Mouse (Mus musculus) gastrocnemius, postnatal 10 days (tissue): ENCODE measurements around the gene Itgam. TPM values are rescaled to one million over a fixed set of nuclear protein-coding genes. Genes with fewer than 3 reads are reported as not detected.
"Not testable (repeated sequence)": the region's sequence is repeated elsewhere in the genome, so short reads cannot be mapped to it uniquely, and the experiment has no call there.

Experiments
- DNase-seq: peaks from one replicate; pipeline ENCODE4 v3.0.0; 2021; ENCODE audit warnings: mixed read lengths
- total RNA-seq, 2 experiments: library from RNA; stranded (reverse); gene quantifications; 2 replicates each; pipeline ENCODE4 v1.2.3; 2021

The Itgam gene
- total RNA-seq, 2 experiments from 2014 or later, result 1.5 to 3.4 TPM

- DNase-seq, result no peak
These were observed 69.7 kb downstream of the Itgam start for GRCm38 (mm10) chr7:128132148-128132547.

- DNase-seq, result no peak
These were observed 71.2 kb downstream of the Itgam start for GRCm38 (mm10) chr7:128133596-128133995.

- DNase-seq, result no peak
These were observed 74.5 kb downstream of the Itgam start for GRCm38 (mm10) chr7:128136927-128137326.

DNA sequence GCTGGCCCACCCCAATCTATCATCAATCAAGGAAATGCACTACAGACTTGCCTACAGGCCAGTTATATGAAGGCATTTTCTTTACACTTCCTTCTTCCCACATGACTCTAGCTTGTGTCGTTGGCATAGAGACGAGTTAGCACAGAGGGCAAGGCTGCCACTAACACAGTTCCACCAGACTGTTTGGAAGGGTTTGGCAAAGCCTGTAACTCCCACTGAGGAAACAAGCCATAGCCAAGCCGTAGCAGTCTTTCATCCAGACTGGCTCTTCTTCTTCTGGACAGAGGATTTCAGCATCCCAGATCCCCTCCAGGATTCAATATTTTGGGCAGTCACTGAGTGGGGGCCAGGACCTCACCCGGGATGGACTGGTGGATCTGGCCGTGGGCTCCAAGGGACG is 77.2 kb downstream of the Itgam start:
- no peak for DNase-seq

- no peak for DNase-seq
These were observed 88.5 kb downstream of the Itgam start for GRCm38 (mm10) chr7:128150970-128151369.

GRCm38 (mm10) chr7:128154076-128154475 is 91.6 kb downstream of the Itgam start, which contains the start of gene Itgad:
Gene Itgad (plus strand): TSS chr7:128154376.
- no peak for DNase-seq

GRCm38 (mm10) chr7:128154924-128155323 is 92.5 kb downstream of the Itgam start:
- DNase-seq, result no peak

- DNase-seq, result not testable (repeated sequence)
These were observed 96.4 kb downstream of the Itgam start for GRCm38 (mm10) chr7:128158688-128159354.

GRCm38 (mm10) chr7:128164001-128164400 is 101.6 kb downstream of the Itgam start:
- no peak for DNase-seq

- DNase-seq, result no peak
These were observed 104.0 kb downstream of the Itgam start for GRCm38 (mm10) chr7:128166391-128166790.

Other genes starting within 250 kb of the Itgam start
- 10 to 100 TPM; 52.6 to 69.7 TPM for gene Stx4a, start 238.3 kb upstream of the Itgam start, total RNA-seq
- 1 to 10 TPM; 3.0 to 4.6 TPM for gene Stx1b, start 238.1 kb upstream of the Itgam start, total RNA-seq
- 10 to 100 TPM; 16.2 to 20.1 TPM for gene Zfp646, start 186.4 kb upstream of the Itgam start, total RNA-seq
- gene Zfp668, start 185.8 kb upstream of the Itgam start, total RNA-seq, result 1 to 10 TPM; 5.8 to 7.7 TPM
- 1 to 10 TPM in 1 of 2 experiments, under 1 TPM in 1; 0.96 to 1.2 TPM for gene Prss53, start 171.7 kb upstream of the Itgam start, total RNA-seq
- not detected for gene Gm21974, start 167.2 kb upstream of the Itgam start, total RNA-seq
- 10 to 100 TPM; 36.8 to 48.9 TPM for gene Vkorc1, start 167.0 kb upstream of the Itgam start, total RNA-seq
- 10 to 100 TPM; 84.9 to 89.6 TPM for gene Bckdk, start 158.6 kb upstream of the Itgam start, total RNA-seq
- 10 to 100 TPM; 12.9 to 16.7 TPM for gene Kat8, start 150.1 kb upstream of the Itgam start, total RNA-seq
- gene Prss8, start 132.5 kb upstream of the Itgam start, total RNA-seq, result not detected
- 1 to 10 TPM; 6.6 to 7.9 TPM for gene Prss36, start 115.9 kb upstream of the Itgam start, total RNA-seq
- gene Fus, start 95.2 kb upstream of the Itgam start, total RNA-seq, result 100 to 1,000 TPM; 199 to 239 TPM
- gene Pycard, start 68.8 kb upstream of the Itgam start, total RNA-seq, result 1 to 10 TPM; 3.3 to 4.9 TPM
- gene Trim72, start 58.7 kb upstream of the Itgam start, total RNA-seq, result 100 to 1,000 TPM; 238 to 256 TPM
- not detected for gene Gm49368, start within 50 bp of the Itgam start, total RNA-seq
- under 1 TPM; 0.09 to 0.18 TPM for gene Itgax, start 66.9 kb downstream of the Itgam start, total RNA-seq
- gene Itgad, start 91.7 kb downstream of the Itgam start, total RNA-seq, result under 1 TPM in 1 of 2 experiments, not detected in 1; 0.09 TPM
- gene Cox6a2, start 143.7 kb downstream of the Itgam start, total RNA-seq, result 100 to 1,000 TPM; 833 to 932 TPM
- gene Armc5, start 174.7 kb downstream of the Itgam start, total RNA-seq, result 10 to 100 TPM; 10.7 to 14.7 TPM
- 1 to 10 TPM; 3.5 to 4.6 TPM for gene 9130023H24Rik, start 175.4 kb downstream of the Itgam start, total RNA-seq
- gene Tgfb1i1, start 184.2 kb downstream of the Itgam start, total RNA-seq, result 10 to 100 TPM; 23.1 to 30.3 TPM
- not detected for gene Slc5a2, start 203.0 kb downstream of the Itgam start, total RNA-seq
- 10 to 100 TPM in 1 of 2 experiments, 1 to 10 TPM in 1; 7.0 to 11.9 TPM for gene BC017158, start 235.5 kb downstream of the Itgam start, total RNA-seq